Mouse (Mus musculus): ENCODE data around the gene Zcchc4.

The Zcchc4 gene

DNA sequence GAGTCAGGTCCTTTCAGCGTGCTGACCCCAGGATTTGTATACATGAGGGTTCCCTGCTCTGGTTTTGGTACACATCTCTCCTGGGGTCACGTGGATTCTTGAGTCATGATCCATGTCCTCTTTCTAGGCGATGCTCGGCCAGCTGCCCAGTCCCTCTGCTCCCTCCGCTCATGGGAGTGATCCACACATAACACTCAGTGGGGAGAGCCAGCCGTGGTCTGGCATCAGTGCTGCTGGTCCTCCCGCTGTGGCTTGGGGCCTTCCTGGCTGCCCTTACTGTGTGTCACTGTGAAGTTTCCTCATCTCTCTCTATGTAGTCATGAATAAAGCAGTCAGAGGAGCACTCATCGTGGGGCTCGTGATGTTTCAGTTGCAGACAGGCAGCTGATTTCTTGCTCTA, 18.9 kb downstream of the Zcchc4 start:
- no peak for DNase-seq (ENCODE audit: low spot score)

DNA sequence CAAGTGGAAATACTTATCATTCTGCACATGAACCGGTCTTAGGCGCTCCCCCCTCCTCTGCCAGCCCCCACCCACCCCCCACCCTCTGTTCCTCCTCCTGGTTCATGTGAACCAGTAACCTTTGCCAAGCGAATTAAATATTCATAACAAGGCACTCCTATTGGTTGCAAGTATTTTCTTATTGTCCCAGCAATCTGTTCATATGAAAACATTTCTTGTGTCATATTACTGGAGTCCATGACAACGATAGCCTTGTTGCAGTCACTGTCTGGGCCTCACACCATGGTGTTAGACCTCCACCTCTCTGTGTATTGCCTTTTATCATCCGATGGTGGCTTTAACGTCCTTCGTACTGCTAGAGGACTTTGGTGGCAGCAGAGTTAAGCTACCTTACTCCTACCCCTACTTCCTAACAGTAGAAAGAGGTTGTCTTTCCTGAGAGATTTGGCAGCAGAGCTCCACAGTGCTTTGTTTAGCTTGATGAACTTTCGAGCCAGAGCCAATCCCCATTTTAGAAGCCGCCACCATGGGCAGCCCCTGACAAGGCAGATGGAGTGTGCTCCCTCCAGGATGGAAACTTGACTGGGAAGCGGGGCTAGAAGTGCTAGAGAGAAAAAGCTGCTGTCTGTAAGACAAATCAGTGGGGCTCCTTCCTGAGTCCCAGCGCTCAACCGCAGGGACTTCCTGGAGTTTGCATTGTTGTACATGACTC, 24.2 kb downstream of the Zcchc4 start:
- no peak for DNase-seq (ENCODE audit: low spot score)

- no peak for DNase-seq (ENCODE audit: low spot score)
These were observed 30.6 kb downstream of the Zcchc4 start for GRCm38 (mm10) chr5:52805801-52806200.

DNA sequence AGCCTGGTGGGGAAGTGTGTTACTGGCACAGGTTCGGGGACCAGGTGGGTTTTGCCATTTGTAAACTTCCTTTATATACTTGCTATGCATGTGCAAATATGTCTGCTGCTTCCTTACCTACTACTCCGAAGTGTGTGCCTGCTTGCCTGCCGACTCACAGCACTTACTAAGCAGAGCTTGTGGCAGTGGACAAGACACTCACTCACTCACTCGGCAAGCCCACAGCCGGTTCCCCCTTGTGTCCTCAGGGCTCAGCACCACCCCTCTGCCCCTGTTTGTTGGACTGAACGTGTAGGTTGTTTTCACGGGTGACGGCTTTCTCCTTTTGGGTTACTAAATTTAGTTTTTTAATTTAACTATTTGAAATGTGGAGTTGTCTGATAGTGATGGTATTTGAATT, 31.1 kb downstream of the Zcchc4 start:
- DNase-seq (ENCODE audit: low spot score): no peak

GRCm38 (mm10) chr5:52807030-52807429, 31.8 kb downstream of the Zcchc4 start:
- DNase-seq (ENCODE audit: low spot score): no peak

DNA sequence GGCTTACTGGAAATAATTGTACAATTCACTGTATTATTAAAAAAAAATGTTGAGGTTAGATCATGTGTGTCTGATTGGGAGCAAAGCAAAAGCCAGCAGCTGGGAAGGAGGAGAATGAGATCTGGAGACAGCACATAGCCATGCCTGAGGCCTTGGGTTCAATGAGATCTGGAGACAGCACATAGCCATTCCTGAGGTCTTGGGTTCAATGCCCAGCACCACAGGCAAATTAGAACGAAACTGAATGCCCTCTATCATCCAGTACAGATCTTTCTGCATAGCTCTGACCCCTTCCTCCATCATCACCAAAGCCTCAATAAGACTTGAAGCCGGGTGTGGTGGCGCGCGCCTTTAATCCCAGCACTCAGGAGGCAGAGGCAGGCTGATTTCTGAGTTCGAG, 35.2 kb downstream of the Zcchc4 start:
- no peak for DNase-seq (ENCODE audit: low spot score)

GRCm38 (mm10) chr5:52811056-52811455, 35.8 kb downstream of the Zcchc4 start:
- DNase-seq (ENCODE audit: low spot score): no peak

GRCm38 (mm10) chr5:52812456-52812855, 37.2 kb downstream of the Zcchc4 start:
- no peak for DNase-seq (ENCODE audit: low spot score)

DNA sequence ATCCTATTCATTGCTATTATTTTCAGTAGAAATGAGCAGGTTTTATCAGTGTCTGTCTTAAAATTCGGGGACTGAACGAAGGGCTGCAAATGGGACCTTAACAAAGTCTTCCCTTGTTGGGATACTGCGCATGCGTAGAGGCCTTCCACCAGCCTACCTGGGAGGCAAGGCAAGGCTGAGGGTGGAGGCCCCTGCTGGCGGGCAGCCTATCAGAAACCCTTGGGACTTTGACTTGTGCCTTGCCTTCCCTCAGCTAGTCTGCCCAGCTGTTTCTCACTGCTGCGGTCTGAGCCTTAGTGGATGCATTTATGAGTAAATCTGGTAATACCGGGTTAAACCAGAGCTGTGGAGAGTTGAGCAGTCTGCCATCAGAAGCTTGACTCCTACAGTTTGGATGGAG, 38.1 kb downstream of the Zcchc4 start:
- DNase-seq (ENCODE audit: low spot score): no peak

- no peak for DNase-seq (ENCODE audit: low spot score)
These were observed 43.5 kb downstream of the Zcchc4 start for GRCm38 (mm10) chr5:52818676-52819075.

DNA sequence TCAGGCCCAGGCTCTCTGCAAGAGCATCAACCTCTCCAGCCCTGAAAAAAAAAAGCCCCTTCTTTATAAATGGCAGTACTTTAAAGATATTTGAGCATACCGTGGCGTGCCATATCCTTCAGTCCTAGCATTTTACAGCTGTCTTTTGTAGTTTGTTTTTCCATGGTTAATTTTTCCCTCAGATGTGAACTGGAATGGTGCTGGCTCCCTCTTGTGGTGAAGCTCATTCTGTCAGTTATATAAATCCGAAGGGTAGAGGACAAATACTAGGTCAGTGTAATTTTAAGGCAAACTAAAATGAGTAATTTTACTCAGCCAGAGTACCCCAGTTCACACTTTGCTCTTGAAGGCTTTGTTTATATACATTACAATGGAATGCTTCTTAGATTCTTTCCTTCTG, 46.5 kb downstream of the Zcchc4 start:
- DNase-seq (ENCODE audit: low spot score): no peak

- no peak for DNase-seq (ENCODE audit: low spot score)
These were observed 52.7 kb downstream of the Zcchc4 start for GRCm38 (mm10) chr5:52827923-52828322.

DNA sequence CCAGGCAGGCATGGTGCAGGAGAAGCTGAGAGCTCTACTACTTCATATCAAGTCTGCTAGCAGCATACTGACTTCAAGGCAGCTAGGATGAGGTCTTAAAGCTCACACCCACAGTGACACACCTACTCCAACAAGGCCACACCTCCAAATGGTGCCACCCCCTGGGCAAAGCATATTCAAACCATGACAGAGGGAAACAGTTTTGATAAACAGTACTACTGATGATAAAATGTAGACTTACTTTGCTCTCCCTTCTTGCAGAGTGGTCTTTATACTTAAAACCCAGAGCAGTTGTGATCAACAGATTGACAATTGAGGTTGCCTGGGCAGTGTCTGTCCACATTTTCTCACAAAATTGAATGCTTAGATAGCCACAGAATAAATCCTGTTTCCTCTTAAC, 57.8 kb downstream of the Zcchc4 start:
- DNase-seq (ENCODE audit: low spot score): no peak

- peak; percentile 95 for DNase-seq (ENCODE audit: low spot score)
These were observed 58.6 kb downstream of the Zcchc4 start, which contains the start of gene Anapc4 for GRCm38 (mm10) chr5:52833761-52834274. Gene Anapc4, plus strand, starts transcription at chr5:52834012.

- no peak for DNase-seq (ENCODE audit: low spot score)
These were observed 59.2 kb downstream of the Zcchc4 start for GRCm38 (mm10) chr5:52834386-52834785.

- DNase-seq (ENCODE audit: low spot score): no peak
These were observed 69.1 kb downstream of the Zcchc4 start for GRCm38 (mm10) chr5:52844319-52844718.

- no peak for DNase-seq (ENCODE audit: low spot score)
These were observed 80.5 kb downstream of the Zcchc4 start for GRCm38 (mm10) chr5:52855727-52856126.

GRCm38 (mm10) chr5:52864446-52864845, 89.2 kb downstream of the Zcchc4 start:
- no peak for DNase-seq (ENCODE audit: low spot score)

GRCm38 (mm10) chr5:52865825-52866224, 90.6 kb downstream of the Zcchc4 start:
- no peak for DNase-seq (ENCODE audit: low spot score)

- no peak for DNase-seq (ENCODE audit: low spot score)
These were observed 91.3 kb downstream of the Zcchc4 start for GRCm38 (mm10) chr5:52866361-52867155.

- no peak for DNase-seq (ENCODE audit: low spot score)
These were observed 93.9 kb downstream of the Zcchc4 start for GRCm38 (mm10) chr5:52868918-52869703.

DNA sequence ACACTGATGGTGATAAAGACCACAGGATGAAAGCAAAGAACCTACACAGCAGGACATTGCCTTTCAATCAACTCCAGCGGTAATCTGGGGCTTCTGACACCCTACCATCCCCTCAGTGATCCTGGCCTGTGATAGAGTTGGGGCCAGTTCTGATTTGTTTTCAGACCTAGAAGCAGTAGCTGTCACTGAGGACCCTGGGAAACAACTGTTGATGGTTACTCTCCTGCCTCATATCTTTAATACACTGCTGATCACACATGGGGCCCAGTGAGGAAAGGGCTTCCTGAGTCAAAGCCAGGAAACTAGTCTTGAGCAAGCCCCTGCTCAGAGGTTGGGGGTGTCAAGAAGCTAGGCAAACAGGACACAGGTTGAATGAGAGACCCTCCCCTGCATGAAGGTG, 96.3 kb downstream of the Zcchc4 start:
- no peak for DNase-seq (ENCODE audit: low spot score)
